Mouse (Mus musculus) embryonic facial prominence, embryonic 12.5 days (tissue): ENCODE results near the gene Pip4k2c. TPM values are rescaled to one million over a fixed set of nuclear protein-coding genes. Genes with fewer than 3 reads are reported as not detected.

ENCODE experiments used
- ATAC-seq: fragments of 200-750 bp; cut with Nextera tagmentation; 2 replicates; pipeline ENCODE4 v1.8.0; 2017; ENCODE audit not compliant: insufficient number of reproducible peaks, insufficient read depth, low FRiP score, low TSS enrichment
- H3K27ac ChIP-seq: fragments of 300-500 bp; sonication (generic); 2 replicates; pipeline ENCODE4 v1.5.1; 2016; ENCODE audit warnings: mild to moderate bottlenecking
- H3K27me3 ChIP-seq: fragments of 300-500 bp; sonication (generic); 2 replicates; pipeline ENCODE4 v1.6.1; 2016; ENCODE audit warnings: mild to moderate bottlenecking, moderate library complexity
- H3K36me3 ChIP-seq: fragments of 300-500 bp; sonication (generic); 2 replicates; pipeline ENCODE4 v1.6.1; 2016; ENCODE audit warnings: mild to moderate bottlenecking
- H3K4me1 ChIP-seq: fragments of 300-500 bp; sonication (generic); 2 replicates; pipeline ENCODE4 v1.6.1; 2016
- H3K4me2 ChIP-seq: fragments of 300-500 bp; sonication (generic); replicated peaks from 2 replicates; pipeline ENCODE4 v1.6.1; 2016; ENCODE audit warnings: mild to moderate bottlenecking, moderate library complexity
- H3K4me3 ChIP-seq: fragments of 300-500 bp; sonication (generic); 2 replicates; pipeline ENCODE4 v1.5.1; 2016; ENCODE audit warnings: mild to moderate bottlenecking
- H3K9ac ChIP-seq: fragments of 300-500 bp; sonication (generic); 2 replicates; pipeline ENCODE4 v1.6.1; 2016; ENCODE audit warnings: mild to moderate bottlenecking, moderate library complexity
- H3K9me3 ChIP-seq: fragments of 300-500 bp; sonication (generic); 2 replicates; pipeline ENCODE4 v1.6.1; 2016; ENCODE audit warnings: mild to moderate bottlenecking, moderate library complexity
- WGBS: fragments of 180-500 bp; shearing (Covaris S2); methylation state at CpG from one replicate; pipeline ENCODE4 v1.1.7; 2016; 5-methylcytosine and 5-hydroxymethylcytosine counted together
- polyA plus RNA-seq: library from polyadenylated mRNA; unstranded; fragments of >200 nt; fragmentation: Nextera tagmentation; extraction: Ambion mirVana; gene quantifications from 2 replicates; pipeline ENCODE4 v1.2.1, GENCODE M21; 2016

Gene Pip4k2c
- 29.0 and 30.5 TPM in 2 replicates for polyA plus RNA-seq

DNA sequence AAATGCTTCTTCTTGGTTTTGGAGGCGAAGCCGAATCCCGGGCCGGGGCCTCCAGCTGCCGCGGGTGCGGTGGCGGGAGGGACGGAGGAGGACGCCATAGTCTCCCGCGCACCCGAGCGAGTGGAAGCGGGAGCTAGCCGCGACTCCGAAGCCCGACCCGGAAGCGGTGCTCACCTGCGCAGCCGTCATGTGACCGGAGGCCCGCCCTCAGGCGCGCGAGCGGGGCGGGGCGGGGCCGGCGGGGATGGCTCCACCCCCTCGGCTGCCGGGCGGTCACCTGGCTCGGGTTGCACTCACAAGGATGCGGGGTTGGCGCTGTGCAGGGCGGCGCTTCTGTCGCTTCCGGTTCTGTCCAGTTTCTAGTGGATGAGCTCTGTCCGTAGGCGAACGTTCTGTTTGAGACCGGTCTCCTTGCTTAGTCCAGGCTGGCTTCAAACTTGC lies at the start of gene Pip4k2c:
Pip4k2c (minus strand) TSS at position 172 of the 441 bp plus-strand sequence.
- under 1% methylated on average over 47 of the region's 47 CpGs for WGBS
- Histone ChIP-seq H3K27ac (no peak within 1 kb of the TSS), H3K4me3 (peak within 1 kb of the TSS; percentile 90), H3K9ac (peak within 1 kb of the TSS; percentile 83), H3K36me3 (peaks cover 19% of the 10 kb centered on the region), H3K9me3 (no peaks in the 10 kb centered on the region), H3K4me1 (peaks cover 10% of the 10 kb centered on the region), H3K4me2 (peak within 1 kb of the TSS; percentile 94), H3K27me3 (no peaks in the 10 kb centered on the region)
- ATAC-seq: peak; percentile 92

DNA sequence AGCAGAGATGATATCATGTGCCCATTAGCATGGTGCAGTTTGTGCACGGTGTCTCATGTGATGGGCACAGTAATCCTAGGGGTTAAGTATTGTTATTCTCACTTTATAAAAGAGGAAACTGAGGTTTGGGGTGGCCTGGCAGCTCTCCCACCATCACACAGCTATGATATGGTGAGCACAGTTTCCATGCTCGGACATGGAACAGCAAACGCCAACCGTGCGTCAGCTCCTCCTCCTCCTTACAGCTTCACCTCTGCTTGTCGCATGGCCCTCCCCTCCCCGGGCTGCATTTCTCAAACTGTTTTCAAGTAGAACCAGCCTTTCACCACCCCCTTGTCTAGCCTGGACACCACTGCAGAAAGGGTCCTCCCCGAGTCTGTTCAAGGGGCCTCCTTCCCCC lies 47.1 kb upstream of the Pip4k2c start:
- no peak for ATAC-seq
- no peaks in the 10 kb centered on the region for H3K9me3 ChIP-seq
- 77% methylated on average over 8 of the region's 8 CpGs for WGBS
- peaks cover 15% of the 10 kb centered on the region for H3K4me1 ChIP-seq
- peaks cover 21% of the 10 kb centered on the region for H3K27me3 ChIP-seq
- no peak overlapping the region for H3K9ac ChIP-seq
- no peak overlapping the region for H3K4me2 ChIP-seq
- no peaks in the 10 kb centered on the region for H3K36me3 ChIP-seq
- no peak overlapping the region for H3K27ac ChIP-seq
- H3K4me3 ChIP-seq: no peak overlapping the region

DNA sequence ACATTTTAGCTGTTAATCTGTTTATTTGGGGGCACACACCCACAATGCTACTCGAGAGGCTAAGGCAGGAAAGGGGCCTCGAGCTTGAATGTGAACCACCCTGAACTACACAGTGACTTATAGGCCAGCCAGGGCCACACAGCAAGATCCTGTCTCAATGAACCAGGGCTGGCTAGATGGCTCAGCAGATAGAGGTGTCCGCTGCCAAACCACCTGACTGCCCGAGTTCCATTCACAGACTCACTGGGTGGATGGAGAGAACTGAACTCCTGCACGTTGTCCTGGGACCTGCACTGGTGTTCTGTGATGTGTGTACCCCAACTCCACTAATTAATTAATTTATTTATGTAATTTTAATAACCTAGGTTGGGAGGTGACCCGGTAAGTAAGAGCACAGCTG lies 46.4 kb upstream of the Pip4k2c start:
- H3K4me1 ChIP-seq: peaks cover 13% of the 10 kb centered on the region
- H3K4me2 ChIP-seq: no peak overlapping the region
- H3K4me3 ChIP-seq: no peak overlapping the region
- no peak overlapping the region for H3K27ac ChIP-seq
- H3K36me3 ChIP-seq: no peaks in the 10 kb centered on the region
- no peak overlapping the region for H3K9ac ChIP-seq
- ATAC-seq: no peak
- H3K27me3 ChIP-seq: peaks cover 14% of the 10 kb centered on the region
- H3K9me3 ChIP-seq: no peaks in the 10 kb centered on the region
- WGBS: 82% methylated on average over 6 of the region's 6 CpGs

DNA sequence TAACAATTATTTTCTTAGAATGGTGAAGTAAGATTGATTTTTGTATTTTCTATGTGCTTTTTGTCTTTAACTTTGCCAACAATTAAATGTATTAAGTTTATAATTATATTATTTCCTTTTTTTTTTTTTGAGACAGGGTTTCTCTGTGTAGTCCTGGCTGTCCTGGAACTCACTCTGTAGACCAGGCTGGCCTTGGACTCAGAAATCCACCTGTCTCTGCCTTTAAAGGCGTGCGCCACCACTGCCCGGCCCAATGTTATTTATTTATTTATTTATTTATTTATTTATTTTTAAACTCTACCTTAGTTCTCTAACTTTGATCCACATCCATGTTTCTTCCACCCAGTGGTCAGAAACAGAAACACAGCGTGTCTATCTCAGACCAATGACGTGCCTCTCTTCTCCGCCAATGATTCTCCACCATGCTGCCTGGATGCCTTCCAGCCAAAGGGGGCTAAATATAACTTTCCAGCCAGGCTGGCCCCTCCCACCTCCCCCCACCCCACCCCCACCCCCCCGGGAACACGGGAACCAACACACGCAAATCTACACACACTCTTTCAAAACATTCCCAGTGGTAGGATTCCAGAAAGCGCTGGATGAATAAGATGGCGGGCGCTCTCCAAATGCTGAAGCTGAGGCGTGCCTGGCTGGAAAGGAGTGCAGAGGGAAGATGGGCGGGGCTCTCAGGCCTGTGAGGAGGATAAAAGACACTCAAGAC lies 44.4 kb upstream of the Pip4k2c start:
- H3K9me3 ChIP-seq: no peaks in the 10 kb centered on the region
- no peak overlapping the region for H3K4me2 ChIP-seq
- H3K27me3 ChIP-seq: no peaks in the 10 kb centered on the region
- 0 out of 2 replicates have a peak, but pooled peaks have one; percentile 53 for ATAC-seq
- no peak overlapping the region for H3K27ac ChIP-seq
- H3K4me1 ChIP-seq: peaks cover 4% of the 10 kb centered on the region; the same call in 1 of the 2 replicates
- H3K36me3 ChIP-seq: no peaks in the 10 kb centered on the region
- no peak overlapping the region for H3K4me3 ChIP-seq
- WGBS: 22% methylated on average over 14 of the region's 14 CpGs
- H3K9ac ChIP-seq: no peak overlapping the region

DNA sequence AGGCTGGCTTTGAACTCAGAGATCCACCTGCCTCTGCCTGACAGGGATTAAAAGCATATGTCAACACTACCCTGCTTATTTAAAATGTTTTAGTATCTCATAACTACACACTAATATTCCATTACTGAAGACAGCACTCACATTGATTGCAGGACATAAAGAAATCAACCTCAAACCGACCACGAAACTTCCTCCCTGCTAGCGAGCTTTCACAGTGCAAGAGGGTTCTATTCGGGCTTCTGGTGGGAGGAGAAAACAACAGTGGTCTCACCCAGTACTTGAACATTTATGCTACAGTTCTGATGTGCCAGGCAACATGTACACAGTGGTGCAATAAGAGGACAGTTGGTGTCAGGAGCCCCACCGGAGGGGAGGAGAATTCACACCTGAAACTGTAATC lies 39.4 kb upstream of the Pip4k2c start:
- Histone ChIP-seq H3K4me3 (no peak overlapping the region), H3K27me3 (no peaks in the 10 kb centered on the region), H3K27ac (no peak overlapping the region), H3K9ac (no peak overlapping the region), H3K4me1 (no peaks in the 10 kb centered on the region; the same call in 1 of the 2 replicates), H3K36me3 (no peaks in the 10 kb centered on the region), H3K4me2 (no peak overlapping the region), H3K9me3 (no peaks in the 10 kb centered on the region)
- 85% methylated on average over 5 of the region's 5 CpGs for WGBS
- no peak for ATAC-seq

DNA sequence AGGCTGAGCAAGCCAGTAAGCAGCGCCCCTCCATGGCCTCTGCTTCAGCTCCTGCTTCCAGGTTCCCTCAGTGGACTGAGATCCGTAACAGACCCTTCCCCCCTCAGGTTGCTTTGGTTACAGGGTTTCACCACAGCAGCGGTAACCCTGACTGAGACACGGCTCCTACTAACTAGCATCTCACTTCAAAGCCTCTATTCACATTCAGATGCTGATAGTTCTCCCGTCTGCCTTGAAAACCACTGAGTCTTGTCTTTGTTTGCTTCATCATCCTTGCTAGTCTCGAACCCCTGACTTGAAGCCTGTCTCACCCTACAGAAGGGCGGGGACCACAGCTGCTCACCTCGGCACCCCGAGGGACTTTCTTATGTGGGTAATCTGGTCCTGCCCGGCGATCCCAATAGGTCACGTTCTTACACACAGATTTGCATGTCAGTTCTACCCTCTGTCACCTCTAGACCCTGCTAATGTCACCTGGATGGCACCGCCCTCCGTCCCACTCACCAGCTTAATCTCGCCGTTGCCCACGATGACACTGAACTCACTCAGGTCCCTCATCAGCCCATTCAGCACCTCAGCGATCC lies 26.9 kb upstream of the Pip4k2c start:
- Histone ChIP-seq H3K36me3 (peaks cover 16% of the 10 kb centered on the region; the same call in 1 of the 2 replicates), H3K27ac (no peak overlapping the region), H3K9ac (no peak overlapping the region), H3K4me3 (no peak overlapping the region), H3K4me2 (no peak overlapping the region), H3K27me3 (peaks cover 4% of the 10 kb centered on the region; the same call in 1 of the 2 replicates), H3K4me1 (peaks cover 7% of the 10 kb centered on the region), H3K9me3 (no peaks in the 10 kb centered on the region)
- 73% methylated on average over 18 of the region's 18 CpGs for WGBS
- ATAC-seq: no peak

DNA sequence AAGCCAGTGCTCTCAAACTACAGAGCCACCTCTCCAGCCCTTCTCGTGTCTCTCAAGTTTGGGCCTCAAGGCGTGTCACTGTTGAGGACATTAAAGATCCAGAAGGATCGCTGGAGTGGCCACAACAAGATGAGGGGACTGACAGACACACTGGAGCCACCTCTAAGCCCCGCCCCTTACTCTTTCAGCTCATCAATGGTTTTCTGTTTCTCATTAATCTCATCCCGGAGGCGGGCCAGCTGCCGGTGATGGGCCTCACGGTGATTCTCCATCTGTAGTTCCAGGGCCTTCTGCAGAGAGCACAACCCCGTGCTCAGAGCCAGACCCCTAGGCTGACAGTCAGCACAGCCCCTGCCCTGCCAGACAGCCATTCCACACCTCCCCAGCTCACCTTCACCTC lies 25.2 kb upstream of the Pip4k2c start:
- H3K4me1 ChIP-seq: peaks cover 7% of the 10 kb centered on the region
- peaks cover 6% of the 10 kb centered on the region; the same call in 1 of the 2 replicates for H3K36me3 ChIP-seq
- 0 out of 2 replicates have a peak overlapping the region, but pooled peaks have one; percentile 3 for H3K4me2 ChIP-seq
- WGBS: 19% methylated on average over 9 of the region's 9 CpGs
- H3K9me3 ChIP-seq: no peaks in the 10 kb centered on the region
- H3K27ac ChIP-seq: peak overlapping the region; percentile 26; the same call in 1 of the 2 replicates
- ATAC-seq: no peak
- H3K4me3 ChIP-seq: no peak overlapping the region
- no peak overlapping the region for H3K9ac ChIP-seq
- H3K27me3 ChIP-seq: peaks cover 4% of the 10 kb centered on the region; the same call in 1 of the 2 replicates

DNA sequence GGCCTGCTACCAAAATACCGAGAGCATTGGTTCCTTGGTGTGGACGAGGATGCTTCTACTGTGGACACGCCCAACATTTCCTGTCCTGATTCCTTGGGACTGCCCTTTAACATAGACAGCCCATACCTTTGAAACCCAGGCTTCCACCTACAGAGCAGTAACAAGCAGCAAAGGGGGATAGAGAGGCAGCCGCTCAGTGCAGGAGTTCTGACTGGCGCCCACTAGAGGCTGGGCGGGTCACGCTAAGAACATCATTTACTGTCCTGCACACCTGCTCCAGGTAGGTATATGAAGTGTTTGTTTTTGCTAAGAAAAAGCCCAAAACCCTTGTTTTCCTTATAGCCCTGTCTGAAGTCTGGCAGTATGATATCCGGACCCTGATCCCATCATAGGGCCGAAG lies 21.8 kb upstream of the Pip4k2c start:
- Histone ChIP-seq H3K9ac (no peak overlapping the region), H3K4me3 (no peak overlapping the region), H3K27ac (no peak overlapping the region), H3K27me3 (no peaks in the 10 kb centered on the region), H3K4me1 (peaks cover 7% of the 10 kb centered on the region), H3K4me2 (no peak overlapping the region), H3K9me3 (no peaks in the 10 kb centered on the region), H3K36me3 (no peaks in the 10 kb centered on the region)
- ATAC-seq: no peak
- 77% methylated on average over 9 of the region's 9 CpGs for WGBS

DNA sequence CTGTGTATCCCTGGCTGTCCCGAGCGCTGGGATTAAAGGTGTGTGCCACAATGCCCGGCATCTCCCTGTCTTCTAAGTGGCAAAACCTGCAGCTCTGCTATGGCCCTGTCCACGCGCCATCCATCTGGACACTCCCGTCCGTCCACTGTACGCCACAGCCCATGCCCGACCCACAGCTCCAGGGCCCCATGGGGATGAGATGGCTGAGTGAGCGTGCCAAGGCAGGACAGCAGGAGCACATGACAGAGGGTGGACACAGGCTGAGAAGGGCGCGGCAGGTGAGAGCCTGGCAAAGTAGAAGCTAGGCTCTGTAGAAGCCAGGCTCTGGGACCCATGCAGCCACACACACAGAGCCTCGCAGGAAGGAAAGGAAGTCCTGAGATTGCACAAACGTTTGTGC lies 20.4 kb upstream of the Pip4k2c start:
- Histone ChIP-seq H3K4me1 (peaks cover 5% of the 10 kb centered on the region), H3K9me3 (no peaks in the 10 kb centered on the region), H3K27ac (no peak overlapping the region), H3K4me3 (no peak overlapping the region), H3K27me3 (no peaks in the 10 kb centered on the region), H3K36me3 (no peaks in the 10 kb centered on the region), H3K9ac (peak overlapping the region; percentile 2; the same call in 1 of the 2 replicates), H3K4me2 (no peak overlapping the region)
- WGBS: 76% methylated on average over 14 of the region's 14 CpGs
- no peak for ATAC-seq

DNA sequence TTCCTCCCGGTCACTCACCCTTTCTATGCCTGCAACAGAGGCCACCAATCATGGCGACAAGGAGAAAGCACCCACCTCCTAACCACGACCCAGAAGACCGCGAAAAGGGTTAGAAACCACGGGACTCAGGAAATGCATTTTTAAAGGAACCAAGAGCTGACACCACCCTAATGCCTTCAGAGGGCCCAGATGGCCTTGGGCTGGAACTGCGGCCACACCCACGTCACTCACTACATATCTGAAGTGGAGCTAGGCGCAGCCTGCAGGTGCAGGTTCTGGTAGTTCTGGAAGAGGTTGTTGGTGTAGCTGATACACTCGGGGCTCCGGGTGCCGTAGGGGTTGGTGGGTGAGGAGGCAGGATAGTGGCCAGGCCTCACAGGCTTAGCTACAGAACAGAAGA lies 19.3 kb upstream of the Pip4k2c start:
- WGBS: 86% methylated on average over 12 of the region's 12 CpGs
- no peak overlapping the region for H3K9ac ChIP-seq
- H3K36me3 ChIP-seq: no peaks in the 10 kb centered on the region

DNA sequence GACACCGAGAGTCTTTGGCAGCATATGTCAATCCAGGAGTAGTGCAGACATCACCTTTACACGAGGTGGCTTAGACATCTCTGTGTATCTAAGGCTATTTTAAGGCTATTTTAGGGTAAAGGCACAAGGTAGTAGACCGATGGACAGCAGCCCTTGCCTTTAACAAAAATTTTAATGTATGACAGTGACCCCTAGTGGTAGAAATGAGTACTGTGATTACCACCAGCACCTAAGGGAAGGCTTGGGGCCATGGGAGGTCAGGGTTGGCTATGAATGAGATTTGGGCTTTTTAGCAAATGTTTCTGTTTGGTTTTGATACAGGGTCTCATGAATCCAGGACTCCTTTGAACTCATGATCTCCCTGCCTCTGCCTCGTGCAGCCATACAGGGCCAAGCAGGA lies 17.5 kb upstream of the Pip4k2c start:
- Histone ChIP-seq H3K9ac (no peak overlapping the region), H3K4me3 (no peak overlapping the region), H3K27me3 (no peaks in the 10 kb centered on the region), H3K9me3 (no peaks in the 10 kb centered on the region), H3K4me1 (no peaks in the 10 kb centered on the region), H3K36me3 (no peaks in the 10 kb centered on the region), H3K27ac (no peak overlapping the region), H3K4me2 (no peak overlapping the region)
- no peak for ATAC-seq
- 19% methylated on average over 4 of the region's 4 CpGs for WGBS

More for the DNA sequence above, 19.3 kb upstream of the Pip4k2c start:
- H3K27ac ChIP-seq: no peak overlapping the region
- H3K4me1 ChIP-seq: no peaks in the 10 kb centered on the region
- no peaks in the 10 kb centered on the region for H3K9me3 ChIP-seq
- no peaks in the 10 kb centered on the region for H3K27me3 ChIP-seq
- no peak overlapping the region for H3K4me2 ChIP-seq
- no peak for ATAC-seq
- H3K4me3 ChIP-seq: no peak overlapping the region

DNA sequence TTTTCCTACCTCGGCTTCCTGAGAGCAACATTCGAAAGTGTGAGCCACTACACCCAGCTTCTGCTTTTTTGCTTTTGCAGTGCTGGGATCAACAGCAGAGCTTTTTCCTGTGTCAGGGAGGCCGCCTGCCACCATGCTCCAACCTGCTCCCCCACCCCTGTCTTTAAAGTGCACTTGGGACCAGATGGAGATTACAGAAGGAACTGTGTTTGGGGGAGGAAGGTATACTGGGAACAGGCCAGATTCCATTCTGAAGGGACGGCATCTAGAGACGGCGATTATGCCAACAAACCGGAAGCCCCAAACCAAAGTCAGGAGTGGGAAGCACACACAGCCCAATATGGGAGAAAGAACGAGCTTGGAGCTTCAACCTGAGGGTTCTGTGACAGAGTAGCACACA lies 15.8 kb upstream of the Pip4k2c start:
- H3K27me3 ChIP-seq: no peaks in the 10 kb centered on the region
- no peaks in the 10 kb centered on the region for H3K9me3 ChIP-seq
- no peak overlapping the region for H3K4me2 ChIP-seq
- H3K27ac ChIP-seq: no peak overlapping the region
- no peaks in the 10 kb centered on the region for H3K36me3 ChIP-seq
- no peak overlapping the region for H3K4me3 ChIP-seq
- ATAC-seq: no peak
- no peaks in the 10 kb centered on the region for H3K4me1 ChIP-seq
- WGBS: 86% methylated on average over 8 of the region's 8 CpGs
- no peak overlapping the region for H3K9ac ChIP-seq
